Mouse (Mus musculus) embryonic facial prominence, embryonic 11.5 days (tissue): ENCODE results near the gene Tcf25. TPM values are rescaled to one million over a fixed set of nuclear protein-coding genes. Genes with fewer than 3 reads are reported as not detected.

ENCODE experiments used
- ATAC-seq: fragments of 200-750 bp; cut with Nextera tagmentation; replicated peaks from 2 replicates; pipeline ENCODE4 v1.8.0; 2017; ENCODE audit warnings: low read depth; ENCODE audit not compliant: insufficient number of reproducible peaks, low FRiP score, low TSS enrichment
- DNase-seq: peaks from one replicate; pipeline ENCODE4 v3.0.0-alpha.2; 2015; ENCODE audit warnings: low spot score
- H3K27ac ChIP-seq: fragments of 300-500 bp; sonication (generic); replicated peaks from 2 replicates; pipeline ENCODE4 v1.5.1; 2014; ENCODE audit warnings: mild to moderate bottlenecking, low read depth, low read length, control low read depth
- H3K27me3 ChIP-seq: fragments of 300-500 bp; sonication (generic); 2 replicates; pipeline ENCODE4 v1.6.1; 2014; ENCODE audit warnings: mild to moderate bottlenecking, low read length, moderate library complexity, mixed read lengths; ENCODE audit not compliant: control insufficient read depth, insufficient read depth
- H3K36me3 ChIP-seq: fragments of 300-500 bp; sonication (generic); replicated peaks from 2 replicates; pipeline ENCODE4 v1.6.1; 2014; ENCODE audit warnings: low read depth, mild to moderate bottlenecking, low read length, moderate library complexity, mixed read lengths; ENCODE audit not compliant: control insufficient read depth, insufficient read depth
- H3K4me1 ChIP-seq: fragments of 300-500 bp; sonication (generic); 2 replicates; pipeline ENCODE4 v1.6.1; 2014; ENCODE audit warnings: low read length, mixed read lengths; ENCODE audit not compliant: control insufficient read depth, insufficient read depth
- H3K4me2 ChIP-seq: fragments of 300-500 bp; sonication (generic); 2 replicates; pipeline ENCODE4 v1.6.1; 2014; ENCODE audit warnings: low read depth, mild to moderate bottlenecking, control low read depth, low read length, moderate library complexity
- H3K4me3 ChIP-seq: fragments of 300-500 bp; sonication (generic); 2 replicates; pipeline ENCODE4 v1.5.1; 2014; ENCODE audit warnings: low read depth, low read length, control low read depth
- H3K9ac ChIP-seq: fragments of 300-500 bp; sonication (generic); replicated peaks from 2 replicates; pipeline ENCODE4 v1.6.1; 2014; ENCODE audit warnings: mild to moderate bottlenecking, control low read depth, low read length
- H3K9me3 ChIP-seq: fragments of 300-500 bp; sonication (generic); replicated peaks from 2 replicates; pipeline ENCODE4 v1.6.1; 2016; ENCODE audit warnings: mild to moderate bottlenecking, low read length, inconsistent platforms, mixed read lengths; ENCODE audit not compliant: control insufficient read depth
- WGBS: fragments of 180-500 bp; shearing (Covaris S2); extraction: QIAGEN DNeasy Blood & Tissue Kit; methylation state at CpG from one replicate; pipeline ENCODE4 v1.1.7; 2014; 5-methylcytosine and 5-hydroxymethylcytosine counted together
- polyA plus RNA-seq: library from polyadenylated mRNA; unstranded; fragments of >200 nt; fragmentation: Nextera tagmentation; extraction: Ambion mirVana; gene quantifications from 2 replicates; pipeline ENCODE4 v1.2.1, GENCODE M21; 2014

Gene Tcf25
- polyA plus RNA-seq, 1 experiment from 2014 or later: 151 TPM

DNA sequence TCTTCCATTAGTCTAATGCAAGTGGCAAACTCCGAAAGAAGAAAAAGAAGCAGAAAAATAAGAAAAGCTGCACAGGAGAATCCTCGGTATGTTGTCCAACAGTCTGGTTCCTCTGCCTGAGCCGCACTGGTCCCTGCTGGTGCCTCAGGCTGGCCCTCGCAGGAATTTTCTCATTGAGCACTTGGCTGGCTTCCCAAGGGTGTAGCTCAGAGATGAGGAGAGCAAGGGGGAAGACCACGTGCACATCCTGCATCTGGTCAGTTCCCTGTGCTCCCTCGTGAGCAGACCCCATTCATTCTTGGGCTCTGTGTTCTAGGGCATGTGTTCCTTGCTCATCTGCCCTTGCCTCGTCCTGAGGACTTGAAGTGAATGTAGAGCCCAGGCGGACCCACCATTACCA lies 9.0 kb downstream of the Tcf25 start:
- no peak overlapping the region for H3K4me2 ChIP-seq
- no peak overlapping the region for H3K9ac ChIP-seq
- no peak overlapping the region for H3K4me3 ChIP-seq
- no peak overlapping the region for H3K27ac ChIP-seq
- WGBS: 89% methylated on average over 8 of the region's 8 CpGs
- no peak for DNase-seq
- H3K36me3 ChIP-seq: peaks cover 8% of the 10 kb centered on the region
- H3K4me1 ChIP-seq: no peaks in the 10 kb centered on the region
- no peaks in the 10 kb centered on the region for H3K27me3 ChIP-seq
- H3K9me3 ChIP-seq: no peaks in the 10 kb centered on the region
- ATAC-seq: no peak

DNA sequence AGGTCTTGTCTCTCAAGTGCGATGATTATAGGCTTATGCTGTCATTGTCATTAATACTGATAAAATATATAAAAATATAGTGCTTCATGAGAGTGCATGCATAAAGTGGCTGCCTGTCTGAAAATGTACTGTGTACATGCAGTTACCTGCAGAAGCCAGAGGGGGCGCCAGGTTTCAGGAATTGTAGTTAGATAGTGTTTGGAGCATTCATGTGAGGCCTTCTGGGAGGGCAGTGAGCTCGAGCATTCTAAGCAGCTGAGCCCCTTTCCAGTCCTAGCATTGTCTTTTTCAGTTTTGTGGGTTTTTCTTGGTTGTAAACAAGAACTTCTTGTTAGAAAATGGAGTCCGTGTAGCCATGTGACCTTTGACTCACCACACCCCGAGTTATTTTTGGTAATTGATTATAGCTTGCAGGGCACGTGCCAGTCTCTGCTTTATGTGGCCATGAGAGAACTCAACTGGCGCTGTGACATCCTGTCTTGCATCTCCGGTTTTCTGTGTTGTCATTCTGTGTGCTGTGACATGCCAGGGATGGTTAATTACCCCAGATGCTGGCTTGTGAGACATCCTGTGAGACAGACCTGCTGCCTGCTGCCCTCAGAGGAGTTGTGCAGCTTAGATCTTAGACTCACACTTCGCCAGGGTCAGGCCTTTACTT lies 11.5 kb downstream of the Tcf25 start:
- peaks cover 14% of the 10 kb centered on the region for H3K36me3 ChIP-seq
- DNase-seq (peak; percentile 44), ATAC-seq (no peak)
- no peaks in the 10 kb centered on the region for H3K9me3 ChIP-seq
- no peak overlapping the region for H3K27ac ChIP-seq
- no peaks in the 10 kb centered on the region for H3K27me3 ChIP-seq
- no peaks in the 10 kb centered on the region for H3K4me1 ChIP-seq
- H3K4me3 ChIP-seq: no peak overlapping the region
- no peak overlapping the region for H3K4me2 ChIP-seq
- WGBS: 72% methylated on average over 9 of the region's 9 CpGs
- H3K9ac ChIP-seq: no peak overlapping the region

DNA sequence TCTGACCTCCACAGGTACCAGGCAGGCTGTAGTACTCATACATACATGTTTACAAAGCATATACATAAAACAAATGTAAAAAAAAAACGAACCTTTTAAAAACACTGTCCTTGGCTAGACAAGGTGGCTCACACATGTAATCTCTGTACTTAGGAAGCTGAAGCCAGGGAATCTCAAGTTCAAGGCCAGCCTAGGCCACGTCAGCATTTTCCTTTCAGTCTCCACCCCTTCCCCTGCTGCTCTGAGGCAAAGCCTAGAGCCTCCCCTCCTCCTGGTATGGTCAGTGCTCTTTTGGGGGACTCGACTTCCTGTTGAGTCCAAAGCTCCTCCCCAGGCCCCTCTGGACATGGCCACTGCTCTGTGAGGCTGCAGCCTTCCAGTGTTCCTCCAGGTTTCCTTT lies 13.5 kb downstream of the Tcf25 start:
- Histone ChIP-seq H3K27me3 (no peaks in the 10 kb centered on the region), H3K4me2 (no peak overlapping the region), H3K36me3 (peaks cover 14% of the 10 kb centered on the region), H3K27ac (no peak overlapping the region), H3K9me3 (no peaks in the 10 kb centered on the region), H3K4me1 (no peaks in the 10 kb centered on the region), H3K9ac (no peak overlapping the region), H3K4me3 (no peak overlapping the region)
- 90% methylated on average over 3 of the region's 3 CpGs for WGBS
- DNase-seq: no peak
- ATAC-seq: no peak

- DNase-seq (no peak), ATAC-seq (no peak)
- H3K27ac ChIP-seq: no peak overlapping the region
- no peaks in the 10 kb centered on the region for H3K27me3 ChIP-seq
- no peak overlapping the region for H3K4me3 ChIP-seq
- no peaks in the 10 kb centered on the region for H3K9me3 ChIP-seq
- H3K4me2 ChIP-seq: no peak overlapping the region
- H3K9ac ChIP-seq: no peak overlapping the region
- WGBS: 88% methylated on average over 8 of the region's 8 CpGs
- no peaks in the 10 kb centered on the region for H3K4me1 ChIP-seq
- peaks cover 14% of the 10 kb centered on the region for H3K36me3 ChIP-seq
Measured at GRCm38 (mm10) chr8:123387801-123388200, 14.2 kb downstream of the Tcf25 start.

- H3K36me3 ChIP-seq: peaks cover 8% of the 10 kb centered on the region
- ATAC-seq: no peak
- no peaks in the 10 kb centered on the region for H3K4me1 ChIP-seq
- H3K27me3 ChIP-seq: no peaks in the 10 kb centered on the region
- H3K9ac ChIP-seq: no peak overlapping the region
- 97% methylated on average over 7 of the region's 7 CpGs for WGBS
- no peak for DNase-seq
- no peak overlapping the region for H3K27ac ChIP-seq
- no peak overlapping the region for H3K4me2 ChIP-seq
- H3K4me3 ChIP-seq: no peak overlapping the region
- no peaks in the 10 kb centered on the region for H3K9me3 ChIP-seq
Measured at GRCm38 (mm10) chr8:123389026-123389425, 15.5 kb downstream of the Tcf25 start.

DNA sequence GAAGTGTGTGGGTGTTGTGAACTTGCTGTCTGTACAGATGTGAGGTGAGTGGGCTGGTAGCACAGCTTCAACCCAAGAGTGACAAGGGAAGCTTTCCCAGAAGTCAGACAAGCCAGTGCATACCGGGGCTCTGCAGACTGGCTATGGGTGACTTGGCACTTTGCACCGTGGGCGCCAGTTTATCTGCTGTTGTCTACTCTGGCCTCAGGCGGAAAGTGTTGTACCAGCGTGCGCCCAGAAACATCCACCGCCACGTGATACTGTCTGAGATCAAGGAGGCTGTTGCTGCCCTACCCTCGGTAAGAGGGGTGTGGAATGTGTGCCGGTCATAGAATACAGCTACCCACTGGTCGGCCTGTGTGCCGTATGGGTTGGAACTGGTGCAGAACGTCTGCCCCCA lies 24.8 kb downstream of the Tcf25 start:
- Histone ChIP-seq H3K36me3 (peaks cover 4% of the 10 kb centered on the region), H3K4me3 (no peak overlapping the region), H3K4me1 (no peaks in the 10 kb centered on the region), H3K9me3 (no peaks in the 10 kb centered on the region), H3K4me2 (no peak overlapping the region), H3K27me3 (no peaks in the 10 kb centered on the region), H3K9ac (no peak overlapping the region), H3K27ac (no peak overlapping the region)
- DNase-seq (no peak), ATAC-seq (no peak)
- WGBS: 96% methylated on average over 13 of the region's 13 CpGs

DNA sequence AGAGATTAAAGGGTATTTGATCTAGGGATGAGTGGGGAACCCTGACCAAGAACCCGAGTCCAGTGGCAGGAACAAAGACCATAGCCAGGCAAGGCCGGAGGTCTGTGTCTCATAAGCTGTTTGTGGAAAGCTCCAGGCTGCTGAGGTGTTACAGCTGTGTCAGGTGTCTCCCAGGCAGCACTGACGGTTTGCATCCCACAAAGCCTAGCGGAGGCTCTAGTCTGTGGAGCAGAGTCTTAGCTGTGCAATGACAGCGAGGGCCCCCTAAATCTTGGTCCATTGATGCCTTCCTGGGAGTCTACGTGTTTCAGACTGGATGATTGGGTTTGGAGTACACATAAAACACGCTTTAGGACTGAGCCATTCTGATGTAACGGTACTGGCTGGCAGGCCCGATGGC lies 28.4 kb downstream of the Tcf25 start:
- DNase-seq (no peak), ATAC-seq (no peak)
- Histone ChIP-seq H3K4me2 (no peak overlapping the region), H3K36me3 (peaks cover 4% of the 10 kb centered on the region), H3K9ac (no peak overlapping the region), H3K4me1 (no peaks in the 10 kb centered on the region), H3K4me3 (no peak overlapping the region), H3K9me3 (no peaks in the 10 kb centered on the region), H3K27me3 (no peaks in the 10 kb centered on the region), H3K27ac (no peak overlapping the region)
- WGBS: 92% methylated on average over 9 of the region's 9 CpGs

- 89% methylated on average over 9 of the region's 9 CpGs for WGBS
Measured at GRCm38 (mm10) chr8:123402730-123403326, 29.3 kb downstream of the Tcf25 start.

More at GRCm38 (mm10) chr8:123402730-123403326, 29.3 kb downstream of the Tcf25 start:
- Histone ChIP-seq H3K27ac (no peak overlapping the region), H3K4me1 (no peaks in the 10 kb centered on the region), H3K4me2 (no peak overlapping the region), H3K4me3 (no peak overlapping the region), H3K36me3 (peaks cover 4% of the 10 kb centered on the region), H3K9ac (no peak overlapping the region), H3K9me3 (no peaks in the 10 kb centered on the region), H3K27me3 (no peaks in the 10 kb centered on the region)
- no peak for DNase-seq
- no peak for ATAC-seq
